Comparison of ENCODE assay signal across 11 mouse cellular contexts in genomic region chr12:118811328-118811961, GRCm38 (mm10). TPM values are rescaled to one million over a fixed set of nuclear protein-coding genes. Genes with fewer than 3 reads are reported as not detected.
DNase-seq lines count a peak whose midpoint lies in the region; ATAC-seq and TF ChIP-seq lines count a peak whose summit lies in the region.
"Had no signal": no experiment of that assay in that cellular context is flagged by ENCODE, and none has a peak within 500 bp of the region (broad histone marks: within the 10 kb centered on the region; RNA-seq: fewer than 3 reads in every experiment).

No protein-coding gene starts in this region.

- H3K27me3 ChIP-seq in lung, embryonic 15.5 days, result peaks cover 3% of the 10 kb centered on the region; the same call in 1 of the 2 replicates
- H3K27me3 ChIP-seq in forebrain, embryonic 13.5 days, result peaks cover 12% of the 10 kb centered on the region; the same call in 1 of the 2 replicates
- H3K27me3 ChIP-seq in limb, embryonic 13.5 days, result no peaks in the 10 kb centered on the region

- H3K9ac ChIP-seq in lung, embryonic 15.5 days, result no peak overlapping the region
- H3K9ac ChIP-seq in forebrain, embryonic 13.5 days, result no peak overlapping the region
- peak overlapping the region; percentile 19; the same call in 1 of the 2 replicates for H3K9ac ChIP-seq in limb, embryonic 13.5 days

- WGBS in lung, embryonic 15.5 days, result 6% methylated on average over 17 of the region's 17 CpGs
- WGBS in lung, adult 2 months, result 7% methylated on average over 17 of the region's 17 CpGs
- WGBS in forebrain, embryonic 13.5 days, result 1% methylated on average over 17 of the region's 17 CpGs
- 1% methylated on average over 17 of the region's 17 CpGs for WGBS in limb, embryonic 13.5 days

- no peak overlapping the region for H3K27ac ChIP-seq in lung, embryonic 15.5 days
- H3K27ac ChIP-seq in forebrain, embryonic 13.5 days, result no peak overlapping the region
- no peak overlapping the region for H3K27ac ChIP-seq in limb, embryonic 13.5 days

- TF ChIP-seq CTCF in lung, adult 2 months (IDR thresholded peaks at IDR 0.05; ENCODE audit: insufficient read depth, low read length), result no peak

- TF ChIP-seq POLR2A in lung, adult 2 months (IDR thresholded peaks at IDR 0.05; ENCODE audit: borderline replicate concordance, extremely low read depth, low read depth, low read length), result no peak

- no peak overlapping the region for H3K4me2 ChIP-seq in lung, embryonic 15.5 days
- peak overlapping the region; percentile 52 for H3K4me2 ChIP-seq in forebrain, embryonic 13.5 days
- peak overlapping the region; percentile 58 for H3K4me2 ChIP-seq in limb, embryonic 13.5 days (replicated peaks)

- H3K9me3 ChIP-seq in lung, embryonic 15.5 days, result no peaks in the 10 kb centered on the region
- no peaks in the 10 kb centered on the region for H3K9me3 ChIP-seq in forebrain, embryonic 13.5 days (replicated peaks)
- no peaks in the 10 kb centered on the region for H3K9me3 ChIP-seq in limb, embryonic 13.5 days
- H3K9me3 ChIP-seq: G1E had no signal

- H3K36me3 ChIP-seq in lung, embryonic 15.5 days, result no peaks in the 10 kb centered on the region
- no peaks in the 10 kb centered on the region for H3K36me3 ChIP-seq in forebrain, embryonic 13.5 days (ENCODE audit: poor library complexity, severe bottlenecking)
- no peaks in the 10 kb centered on the region for H3K36me3 ChIP-seq in limb, embryonic 13.5 days
- H3K36me3 ChIP-seq: G1E had no signal

- H3K4me1 ChIP-seq in lung, embryonic 15.5 days, result no peaks in the 10 kb centered on the region
- no peaks in the 10 kb centered on the region for H3K4me1 ChIP-seq in lung, adult 2 months (ENCODE audit: control insufficient read depth, insufficient read depth, low read length)
- peaks cover 7% of the 10 kb centered on the region for H3K4me1 ChIP-seq in forebrain, embryonic 13.5 days
- H3K4me1 ChIP-seq in limb, embryonic 13.5 days, result 0 out of 2 replicates have a peak, but pooled peaks cover 6% of the 10 kb centered on the region

- no peak for DNase-seq in lung, adult 2 months
- peak; percentile 27 for DNase-seq in retina, postnatal 1 day
- no peak for DNase-seq in ovary, postnatal 14 days (ENCODE audit: low spot score)
- DNase-seq in right cerebral cortex, postnatal 36 days (ENCODE audit: low spot score in 2 of 2), result no peak
- DNase-seq in cerebellum, adult 11-12 months, result no peak
- DNase-seq: kidney, adult 18-20 months had no signal

- no peak overlapping the region for H3K4me3 ChIP-seq in lung, embryonic 15.5 days
- H3K4me3 ChIP-seq in lung, adult 2 months (replicated peaks; ENCODE audit: extremely low read depth, low read depth, low read length), result no peak overlapping the region
- peak overlapping the region; percentile 14 for H3K4me3 ChIP-seq in forebrain, embryonic 13.5 days
- H3K4me3 ChIP-seq in limb, embryonic 13.5 days, result peak overlapping the region; percentile 23

- peak; percentile 39; the same call in 1 of the 2 replicates for ATAC-seq in lung, embryonic 15.5 days (ENCODE audit: borderline replicate concordance, extremely low read depth, low FRiP score, low TSS enrichment)
- ATAC-seq in forebrain, embryonic 13.5 days, result peak; percentile 73; the same call in 1 of the 2 replicates
- ATAC-seq in limb, embryonic 13.5 days (ENCODE audit: low FRiP score, low read depth), result peak; percentile 57; the same call in 1 of the 2 replicates

RNA-seq across cellular contexts. Expression of gene Sp8, which starts 34.7 kb away (rescaled TPM):
- 0.06 TPM in 1 of 2 replicates, not detected in the other for polyA plus RNA-seq in lung, embryonic 15.5 days (2015; fragmentation: Nextera tagmentation; extraction: Ambion mirVana)
- polyA plus RNA-seq in lung, adult 2 months (2012; rRNA removed), result not detected in 2 replicates
- polyA plus RNA-seq in forebrain, embryonic 13.5 days (2015; fragmentation: Nextera tagmentation; extraction: Ambion mirVana), result 16.7 and 17.0 TPM in 2 replicates
- polyA plus RNA-seq in limb, embryonic 13.5 days (2015; fragmentation: Nextera tagmentation; extraction: Ambion mirVana), result 2.2 and 2.9 TPM in 2 replicates
- polyA plus RNA-seq: G1E; small intestine, adult 2 months had no signal

Comparison
In these comparisons a context has a peak if more than half of its experiments do, and no peak if none do; other contexts are left out.
1. H3K4me3 ChIP-seq: peak in forebrain, embryonic 13.5 days (single experiment) and limb, embryonic 13.5 days (single experiment); none in lung, embryonic 15.5 days (single experiment) and lung, adult 2 months (single experiment).
2. Peak in every context shown above with its lines, with median percentiles within 50 percentile points of each other: ATAC-seq.